Mouse (Mus musculus): ENCODE measurements around the gene Slc9a9.

- TF ChIP-seq TAL1 (IDR thresholded peaks at IDR 0.05; ENCODE audit: low read length) (no peak), GATA1 (IDR thresholded peaks at IDR 0.05; ENCODE audit: low read length) (no peak)
These were observed 69.1 kb downstream of the Slc9a9 start for GRCm38 (mm10) chr9:94738555-94739427.
